Mouse (Mus musculus) urinary bladder, postnatal 36 days (tissue): ENCODE results near the gene Gpr15.
A peak's percentile ranks its signal among the peaks of the same experiment; 100 is the strongest.

Experiments used
- DNase-seq, 2 experiments: peaks; one replicate each; pipeline ENCODE4 v3.0.0; 2022; ENCODE audit warnings: low spot score in 2 of 2, mixed read lengths in 1 of 2

Gene Gpr15

GRCm38 (mm10) chr16:58671212-58671985 lies 47.5 kb downstream of the Gpr15 start:
- DNase-seq = no peak

GRCm38 (mm10) chr16:58670643-58671042 lies 48.2 kb downstream of the Gpr15 start:
- peak in 1 of 2 experiments; percentile 16 for DNase-seq

- DNase-seq = peak; percentile 77 to 82
These were observed 48.8 kb downstream of the Gpr15 start, which contains the start of gene Cpox for GRCm38 (mm10) chr16:58669917-58670630. Gene Cpox (plus strand): TSS chr16:58670292.

GRCm38 (mm10) chr16:58669264-58669663 lies 49.6 kb downstream of the Gpr15 start:
- no peak for DNase-seq

GRCm38 (mm10) chr16:58668586-58668985 lies 50.3 kb downstream of the Gpr15 start:
- DNase-seq = no peak
